Mouse (Mus musculus) hindbrain, postnatal 0 days (tissue): ENCODE data around the gene Dpp6. TPM values are rescaled to one million over a fixed set of nuclear protein-coding genes. Genes with fewer than 3 reads are reported as not detected.

ENCODE experiments used
- ATAC-seq: fragments of 200-750 bp; cut with Nextera tagmentation; 2 replicates; pipeline ENCODE4 v1.8.0; 2017; ENCODE audit warnings: mild to moderate bottlenecking, moderate TSS enrichment, moderate library complexity
- DNase-seq: peaks from one replicate; pipeline ENCODE4 v3.0.0-alpha.2; 2015; ENCODE audit warnings: low spot score
- H3K27ac ChIP-seq: fragments of 300-500 bp; sonication (generic); 2 replicates; pipeline ENCODE4 v1.5.1; 2014; ENCODE audit warnings: mild to moderate bottlenecking
- H3K27me3 ChIP-seq: fragments of 300-500 bp; sonication (generic); 2 replicates; pipeline ENCODE4 v1.6.1; 2014; ENCODE audit warnings: low read length, mixed read lengths; ENCODE audit not compliant: insufficient read depth
- H3K36me3 ChIP-seq: fragments of 300-500 bp; sonication (generic); 2 replicates; pipeline ENCODE4 v1.6.1; 2014; ENCODE audit warnings: low read length, mixed read lengths; ENCODE audit not compliant: insufficient read depth
- H3K4me1 ChIP-seq: fragments of 300-500 bp; sonication (generic); 2 replicates; pipeline ENCODE4 v1.6.1; 2014; ENCODE audit warnings: antibody characterized with exemption, low read length, mixed read lengths; ENCODE audit not compliant: insufficient read depth
- H3K4me2 ChIP-seq: fragments of 300-500 bp; sonication (generic); 2 replicates; pipeline ENCODE4 v1.6.1; 2014; ENCODE audit warnings: low read depth, mild to moderate bottlenecking, low read length, moderate library complexity, mixed read lengths
- H3K4me3 ChIP-seq: fragments of 300-500 bp; sonication (generic); 2 replicates; pipeline ENCODE4 v1.5.1; 2014; ENCODE audit warnings: low read length
- H3K9ac ChIP-seq: fragments of 300-500 bp; sonication (generic); replicated peaks from 2 replicates; pipeline ENCODE4 v1.6.1; 2014; ENCODE audit warnings: mild to moderate bottlenecking, low read length, moderate library complexity, mixed read lengths
- H3K9me3 ChIP-seq: fragments of 300-500 bp; sonication (generic); 2 replicates; pipeline ENCODE4 v1.6.1; 2016; ENCODE audit warnings: low read length, mixed read lengths
- CTCF ChIP-seq: IDR thresholded peaks from 2 replicates; pipeline ENCODE4 v1.5.1; 2016; ENCODE audit warnings: antibody characterized with exemption, control low read depth, low read depth
- WGBS: fragments of 180-500 bp; shearing (Covaris S2); extraction: QIAGEN DNeasy Blood & Tissue Kit; methylation state at CpG from one replicate; pipeline ENCODE4 v1.1.7; 2014; 5-methylcytosine and 5-hydroxymethylcytosine counted together
- polyA plus RNA-seq: library from polyadenylated mRNA; unstranded; fragments of >200 nt; fragmentation: Nextera tagmentation; extraction: Ambion mirVana; gene quantifications from 2 replicates; pipeline ENCODE4 v1.2.1, GENCODE M21; 2015
- total RNA-seq: library from RNA; depleted of rRNA; stranded (reverse); fragments of >200 nt; gene quantifications from 2 replicates; pipeline ENCODE4 v1.2.3, GENCODE M21; 2014

Dpp6 gene
- total and polyA plus RNA-seq, 2 experiments from 2014 or later = 81.1 to 154 TPM

GRCm38 (mm10) chr5:27168550-27168949 is 351.5 kb downstream of the Dpp6 start:
- 76% methylated on average over 1 of the region's 1 CpGs for WGBS
- TF ChIP-seq CTCF = no peak
- no peak overlapping the region for H3K4me2 ChIP-seq
- DNase-seq (no peak), ATAC-seq (no peak)
- H3K9me3 ChIP-seq = no peaks in the 10 kb centered on the region
- no peaks in the 10 kb centered on the region for H3K36me3 ChIP-seq
- H3K27ac ChIP-seq = no peak overlapping the region
- H3K27me3 ChIP-seq = no peaks in the 10 kb centered on the region
- no peak overlapping the region for H3K9ac ChIP-seq
- no peak overlapping the region for H3K4me3 ChIP-seq
- no peaks in the 10 kb centered on the region for H3K4me1 ChIP-seq

- no peaks in the 10 kb centered on the region for H3K9me3 ChIP-seq
- H3K27ac ChIP-seq = no peak overlapping the region
- DNase-seq = no peak
- H3K4me1 ChIP-seq = no peaks in the 10 kb centered on the region
- no peak overlapping the region for H3K9ac ChIP-seq
- 89% methylated on average over 4 of the region's 4 CpGs for WGBS
- H3K36me3 ChIP-seq = no peaks in the 10 kb centered on the region
- H3K4me3 ChIP-seq = no peak overlapping the region
- H3K27me3 ChIP-seq = no peaks in the 10 kb centered on the region
- no peak overlapping the region for H3K4me2 ChIP-seq
- no peak for TF ChIP-seq CTCF
- ATAC-seq = no peak
These were observed 368.0 kb downstream of the Dpp6 start for GRCm38 (mm10) chr5:27184963-27185362.

GRCm38 (mm10) chr5:27191242-27191969 is 374.4 kb downstream of the Dpp6 start:
- ATAC-seq = no peak
- no peak overlapping the region for H3K9ac ChIP-seq
- DNase-seq = no peak

GRCm38 (mm10) chr5:27194157-27194556 is 377.2 kb downstream of the Dpp6 start:
- H3K27ac ChIP-seq = no peak overlapping the region
- H3K4me1 ChIP-seq = peaks cover 7% of the 10 kb centered on the region; the same call in 1 of the 2 replicates
- no peak overlapping the region for H3K4me3 ChIP-seq
- DNase-seq = no peak
- TF ChIP-seq CTCF = no peak
- H3K36me3 ChIP-seq = no peaks in the 10 kb centered on the region
- WGBS = 84% methylated on average over 3 of the region's 3 CpGs
- no peak overlapping the region for H3K4me2 ChIP-seq
- ATAC-seq = no peak
- H3K27me3 ChIP-seq = no peaks in the 10 kb centered on the region
- H3K9me3 ChIP-seq = no peaks in the 10 kb centered on the region
- H3K9ac ChIP-seq = no peak overlapping the region

More at GRCm38 (mm10) chr5:27191242-27191969, 374.4 kb downstream of the Dpp6 start:
- Histone ChIP-seq H3K27me3 (no peaks in the 10 kb centered on the region), H3K4me3 (no peak overlapping the region), H3K9me3 (no peaks in the 10 kb centered on the region), H3K36me3 (no peaks in the 10 kb centered on the region), H3K4me1 (peaks cover 7% of the 10 kb centered on the region; the same call in 1 of the 2 replicates), H3K4me2 (no peak overlapping the region), H3K27ac (no peak overlapping the region)
- WGBS = 42% methylated on average over 5 of the region's 5 CpGs
- no peak for TF ChIP-seq CTCF

GRCm38 (mm10) chr5:27194975-27195374 is 378.0 kb downstream of the Dpp6 start:
- no peaks in the 10 kb centered on the region for H3K27me3 ChIP-seq
- no peak overlapping the region for H3K4me2 ChIP-seq
- H3K9me3 ChIP-seq = no peaks in the 10 kb centered on the region
- DNase-seq = no peak
- H3K27ac ChIP-seq = no peak overlapping the region
- no peak for ATAC-seq
- no peak overlapping the region for H3K4me3 ChIP-seq
- 79% methylated on average over 1 of the region's 1 CpGs for WGBS
- no peaks in the 10 kb centered on the region for H3K36me3 ChIP-seq
- no peak for TF ChIP-seq CTCF
- no peak overlapping the region for H3K9ac ChIP-seq
- H3K4me1 ChIP-seq = peaks cover 7% of the 10 kb centered on the region; the same call in 1 of the 2 replicates

GRCm38 (mm10) chr5:27200581-27201341 is 383.8 kb downstream of the Dpp6 start:
- Histone ChIP-seq H3K9ac (no peak overlapping the region), H3K4me3 (no peak overlapping the region), H3K4me1 (no peaks in the 10 kb centered on the region), H3K36me3 (no peaks in the 10 kb centered on the region), H3K27ac (no peak overlapping the region), H3K4me2 (no peak overlapping the region), H3K9me3 (no peaks in the 10 kb centered on the region), H3K27me3 (no peaks in the 10 kb centered on the region)
- 57% methylated on average over 2 of the region's 2 CpGs for WGBS
- peak; percentile 67 for TF ChIP-seq CTCF
- no peak for ATAC-seq
- DNase-seq = peak; percentile 44

GRCm38 (mm10) chr5:27203131-27203530 is 386.1 kb downstream of the Dpp6 start:
- Histone ChIP-seq H3K4me1 (no peaks in the 10 kb centered on the region), H3K4me2 (no peak overlapping the region), H3K9ac (no peak overlapping the region), H3K9me3 (no peaks in the 10 kb centered on the region), H3K27ac (no peak overlapping the region), H3K4me3 (no peak overlapping the region), H3K27me3 (no peaks in the 10 kb centered on the region), H3K36me3 (no peaks in the 10 kb centered on the region)
- DNase-seq (peak; percentile 7), ATAC-seq (no peak)
- TF ChIP-seq CTCF = no peak
